In the genomic region with DNA sequence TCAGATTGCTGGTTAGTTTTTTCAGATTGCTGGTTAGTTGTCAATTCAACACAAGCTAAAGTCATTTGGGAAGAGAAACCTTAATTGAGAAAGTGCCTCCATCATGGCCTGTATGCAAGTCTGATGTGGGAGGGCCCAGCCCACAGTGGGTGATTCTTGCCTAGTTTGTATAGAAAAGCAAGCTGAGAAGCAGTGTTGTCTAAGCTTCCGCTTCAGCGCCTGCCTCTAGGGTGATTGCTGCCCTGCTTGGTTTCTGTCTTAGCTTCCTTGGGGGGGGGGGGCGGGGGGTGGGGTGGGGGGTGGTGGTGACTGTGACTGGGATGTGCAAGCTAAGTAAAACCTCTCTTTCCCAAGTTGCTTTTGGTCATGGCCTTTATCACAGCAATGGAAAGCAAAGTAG, we compare ENCODE assay signal across 24 mouse cellular contexts. TPM values are rescaled to one million over a fixed set of nuclear protein-coding genes. Genes with fewer than 3 reads are reported as not detected.
DNase-seq lines count a peak whose midpoint lies in the region; ATAC-seq and TF ChIP-seq lines count a peak whose summit lies in the region.
"Had no signal": no experiment of that assay in that cellular context is flagged by ENCODE, and none has a peak within 500 bp of the region (broad histone marks: within the 10 kb centered on the region; RNA-seq: fewer than 3 reads in every experiment).

No protein-coding gene starts in this region.

- DNase-seq in heart, adult 11 months = peak; percentile 19
- DNase-seq in heart, adult 8-10 months (ENCODE audit: low spot score) = no peak
- no peak for DNase-seq in testis, postnatal 10 days (ENCODE audit: low spot score)
- no peak for DNase-seq in urinary bladder, postnatal 14 days (ENCODE audit: low spot score)
- no peak for DNase-seq in gastrocnemius, adult 2 months
- DNase-seq: adrenal gland, postnatal 10 days; cerebellum, adult 8-10 months; cerebellum, postnatal 36 days; kidney, adult 18-20 months; kidney, postnatal 10 days; lung, adult 18-20 months; lung, postnatal 10 days; right cerebral cortex, postnatal 14 days; spleen, adult 18-20 months; thymus, adult 18-20 months; thymus, postnatal 4 days had no signal

- H3K9me3 ChIP-seq in intestine, embryonic 15.5 days = no peaks in the 10 kb centered on the region
- H3K9me3 ChIP-seq: limb, embryonic 12.5 days; liver, embryonic 12.5 days; midbrain, embryonic 10.5 days; neural tube, embryonic 15.5 days had no signal

- 0 out of 2 replicates have a peak overlapping the region, but pooled peaks have one; percentile 63 for H3K27ac ChIP-seq in testis, adult 2 months (ENCODE audit: control insufficient read depth, insufficient read depth, low read depth, low read length)
- H3K27ac ChIP-seq in intestine, embryonic 15.5 days = 0 out of 2 replicates have a peak overlapping the region, but pooled peaks have one; percentile 28
- H3K27ac ChIP-seq in gastrocnemius, adult 2 months = no peak overlapping the region
- H3K27ac ChIP-seq: limb, embryonic 12.5 days; liver, embryonic 12.5 days; midbrain, embryonic 10.5 days; neural tube, embryonic 15.5 days had no signal

- H3K36me3 ChIP-seq in testis, adult 2 months (ENCODE audit: control insufficient read depth, insufficient read depth, low read length) = no peaks in the 10 kb centered on the region
- H3K36me3 ChIP-seq in intestine, embryonic 15.5 days = no peaks in the 10 kb centered on the region
- H3K36me3 ChIP-seq: limb, embryonic 12.5 days; liver, embryonic 12.5 days; midbrain, embryonic 10.5 days; neural tube, embryonic 15.5 days had no signal

- peaks cover 12% of the 10 kb centered on the region for H3K4me1 ChIP-seq in testis, adult 2 months (ENCODE audit: control insufficient read depth, insufficient read depth, low read length)
- peaks cover 6% of the 10 kb centered on the region for H3K4me1 ChIP-seq in intestine, embryonic 15.5 days (replicated peaks)
- H3K4me1 ChIP-seq: limb, embryonic 12.5 days had no signal

- ATAC-seq in intestine, embryonic 15.5 days = no peak
- ATAC-seq: hindbrain, embryonic 16.5 days; liver, embryonic 12.5 days had no signal

- no peak for TF ChIP-seq POLR2A in testis, adult 2 months (IDR thresholded peaks at IDR 0.05; ENCODE audit: control insufficient read depth, low read depth, low read length)

- 46% methylated on average over 3 of the region's 3 CpGs for WGBS in intestine, embryonic 15.5 days

- no peak overlapping the region for H3K4me2 ChIP-seq in intestine, embryonic 15.5 days (replicated peaks)
- H3K4me2 ChIP-seq: heart, embryonic 11.5 days; limb, embryonic 12.5 days; liver, embryonic 12.5 days; neural tube, embryonic 15.5 days had no signal

- H3K4me3 ChIP-seq in testis, adult 2 months (ENCODE audit: control insufficient read depth, low read depth, low read length) = no peak overlapping the region; the same call in 1 of the 2 replicates
- no peak overlapping the region for H3K4me3 ChIP-seq in intestine, embryonic 15.5 days (replicated peaks)
- H3K4me3 ChIP-seq in gastrocnemius, adult 2 months = no peak overlapping the region
- H3K4me3 ChIP-seq: limb, embryonic 12.5 days; liver, embryonic 12.5 days; midbrain, embryonic 10.5 days; neural tube, embryonic 15.5 days had no signal

- H3K9ac ChIP-seq in intestine, embryonic 15.5 days = no peak overlapping the region
- H3K9ac ChIP-seq: limb, embryonic 12.5 days; liver, embryonic 12.5 days; neural tube, embryonic 15.5 days had no signal

- intact Hi-C loops in gastrocnemius, adult 2 months (cut with DNase I) = no loop called here

- TF ChIP-seq CTCF in testis, adult 2 months (IDR thresholded peaks at IDR 0.05; ENCODE audit: control insufficient read depth, insufficient read depth, insufficient replicate concordance, low read depth, low read length) = no peak
- TF ChIP-seq CTCF in gastrocnemius, adult 2 months (IDR thresholded peaks at IDR 0.05) = no peak

- H3K27me3 ChIP-seq in testis, adult 2 months (ENCODE audit: control insufficient read depth, insufficient read depth, low read length) = no peaks in the 10 kb centered on the region
- no peaks in the 10 kb centered on the region for H3K27me3 ChIP-seq in intestine, embryonic 15.5 days (replicated peaks)
- H3K27me3 ChIP-seq: limb, embryonic 12.5 days; liver, embryonic 12.5 days; neural tube, embryonic 15.5 days had no signal

RNA-seq across cellular contexts. Expression of a gene that starts 53.0 kb away (rescaled TPM):
- total RNA-seq in heart, adult 8-10 months (2022) = 10 to 100 TPM; 13.7 to 20.4 (median 15.3) TPM
- 82.2 and 92.8 TPM in 2 replicates for polyA plus RNA-seq in testis, adult 2 months (2012; rRNA removed)
- 36.6 and 37.5 TPM in 2 replicates for polyA plus RNA-seq in intestine, embryonic 15.5 days (2015; fragmentation: Nextera tagmentation; extraction: Ambion mirVana)
- 1 to 10 TPM; 3.9 to 4.9 TPM for total RNA-seq in gastrocnemius, adult 2 months (2021)
